Mouse (Mus musculus): ENCODE measurements around the gene Hoxd8. TPM values are rescaled to one million over a fixed set of nuclear protein-coding genes. Genes with fewer than 3 reads are reported as not detected.

Gene Hoxd8
- total RNA-seq, 2 experiments from 2014 or later, result 39.3 to 49.0 TPM

DNA sequence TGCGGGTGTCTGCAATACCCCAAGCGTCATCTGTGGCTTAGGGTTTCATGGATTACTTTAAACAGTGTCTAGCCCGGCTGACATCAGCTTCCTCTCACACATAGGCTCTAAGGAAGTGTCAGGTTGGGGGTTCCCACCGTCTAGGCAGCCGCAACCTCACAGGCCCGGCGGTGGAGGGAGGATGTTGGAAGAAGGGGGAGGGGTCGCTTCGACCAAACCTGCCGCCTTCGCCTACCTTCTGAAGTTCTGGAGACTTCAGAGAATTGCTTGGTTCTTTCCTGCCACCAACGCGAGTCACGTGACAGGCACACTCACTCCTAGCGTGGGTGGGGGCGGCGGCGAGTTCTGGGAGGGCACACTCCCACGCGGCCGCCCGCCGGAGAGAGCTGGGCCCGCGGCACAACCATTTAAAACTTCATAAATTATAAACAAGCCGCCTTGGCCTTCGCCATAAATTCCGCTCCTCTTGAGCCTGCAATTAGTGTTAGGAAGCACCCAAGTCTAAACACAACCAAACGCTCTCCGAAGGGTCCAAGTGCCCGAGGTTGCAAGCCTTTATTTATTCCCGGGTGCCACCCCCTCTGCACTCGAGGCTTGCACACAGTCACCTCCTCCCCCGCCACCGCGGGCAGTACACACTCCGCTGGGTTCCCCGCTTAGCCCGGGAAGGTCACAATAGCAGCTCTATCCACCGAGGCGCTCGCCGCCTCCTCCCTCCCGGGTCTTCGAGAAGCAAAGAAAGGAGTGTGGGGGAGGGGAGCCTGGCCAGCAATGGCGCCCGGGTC lies 45.1 kb downstream of the Hoxd8 start:
- intact Hi-C loops (cut with DNase I), result no loop called here

DNA sequence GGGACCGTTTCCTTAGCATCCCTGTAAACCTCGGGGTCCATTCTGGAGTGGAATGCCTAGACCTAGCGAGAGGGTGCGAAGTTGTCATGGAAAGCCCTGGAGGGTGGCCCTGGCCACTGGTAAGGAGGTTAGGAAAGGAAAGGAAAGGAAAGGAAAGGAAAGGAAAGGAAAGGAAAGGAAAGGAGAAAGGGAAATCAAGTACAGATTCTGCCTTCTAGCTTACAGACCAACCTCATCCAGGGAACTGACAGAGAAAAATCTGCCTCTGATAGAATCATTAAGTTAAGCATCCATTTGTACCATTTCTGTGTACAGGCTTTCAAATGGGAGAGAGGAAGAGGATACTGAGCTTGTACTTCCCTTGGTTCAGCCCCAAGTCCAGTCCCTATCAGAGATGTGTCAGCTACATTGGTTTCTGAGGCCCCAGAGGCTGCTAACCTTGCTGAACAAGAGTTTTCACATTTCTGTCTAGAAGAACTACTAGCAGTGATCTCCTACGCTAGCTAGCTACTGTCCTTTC lies 46.4 kb downstream of the Hoxd8 start:
- H3K27ac ChIP-seq, result no peak overlapping the region
- no peak for TF ChIP-seq CTCF (IDR thresholded peaks at IDR 0.05)
- H3K4me3 ChIP-seq, result no peak overlapping the region
- no peak for DNase-seq
- intact Hi-C loops (cut with DNase I), result no loop called here

More for the DNA sequence above, 45.1 kb downstream of the Hoxd8 start:
- TF ChIP-seq CTCF (IDR thresholded peaks at IDR 0.05), result no peak
- peak overlapping the region; percentile 65 for H3K4me3 ChIP-seq
- DNase-seq, result peak; percentile 58
- H3K27ac ChIP-seq, result no peak overlapping the region; the same call in 1 of the 2 replicates

DNA sequence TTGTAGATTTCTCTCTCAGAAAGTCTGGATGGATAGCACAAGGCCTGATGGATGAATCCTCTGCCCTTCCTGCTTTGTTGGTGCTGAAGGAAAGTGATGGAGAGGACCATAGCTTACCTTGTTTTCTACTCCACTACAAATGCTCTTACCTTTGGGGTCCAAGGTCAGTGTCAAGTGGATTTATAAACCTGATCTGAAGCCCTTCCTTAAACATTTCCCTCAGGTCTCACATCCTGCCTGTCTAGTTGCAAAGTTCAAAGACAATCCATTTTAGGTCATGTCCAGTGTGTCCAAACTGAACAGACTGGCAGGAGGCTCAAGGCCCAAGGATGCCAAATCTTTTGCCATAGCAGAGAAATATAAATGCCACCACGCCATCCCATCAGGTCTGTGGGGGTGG lies 47.4 kb downstream of the Hoxd8 start:
- no peak for DNase-seq
- intact Hi-C loops (cut with DNase I), result no loop called here
- H3K4me3 ChIP-seq, result no peak overlapping the region
- no peak for TF ChIP-seq CTCF (IDR thresholded peaks at IDR 0.05)
- no peak overlapping the region for H3K27ac ChIP-seq

GRCm38 (mm10) chr2:74752431-74753174 lies 48.2 kb downstream of the Hoxd8 start:
- intact Hi-C loops (cut with DNase I), result no loop called here
- DNase-seq, result no peak
- Histone ChIP-seq H3K27ac (no peak overlapping the region), H3K4me3 (peak overlapping the region; percentile 61)
- no peak for TF ChIP-seq CTCF (IDR thresholded peaks at IDR 0.05)

DNA sequence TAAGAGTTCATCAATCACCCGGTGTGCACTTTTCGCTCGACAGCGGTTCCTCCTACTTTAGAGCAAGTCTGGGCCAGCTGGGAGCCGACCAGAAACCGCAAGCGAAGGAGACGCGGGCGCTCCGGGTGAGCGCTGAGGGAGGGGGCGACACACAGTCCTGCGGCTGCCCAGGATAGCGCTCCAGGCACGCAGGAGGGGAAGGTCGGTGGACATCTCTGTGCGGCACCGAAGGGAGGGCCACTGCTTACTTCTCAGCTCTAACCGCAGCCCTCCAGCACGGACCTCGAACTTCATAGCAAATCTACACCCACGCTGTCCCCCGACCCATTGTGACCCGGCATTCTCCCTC lies 48.7 kb downstream of the Hoxd8 start:
- intact Hi-C loops (cut with DNase I), result no loop called here
- TF ChIP-seq CTCF (IDR thresholded peaks at IDR 0.05), result no peak
- no peak for DNase-seq
- Histone ChIP-seq H3K4me3 (peak overlapping the region; percentile 61), H3K27ac (no peak overlapping the region)

DNA sequence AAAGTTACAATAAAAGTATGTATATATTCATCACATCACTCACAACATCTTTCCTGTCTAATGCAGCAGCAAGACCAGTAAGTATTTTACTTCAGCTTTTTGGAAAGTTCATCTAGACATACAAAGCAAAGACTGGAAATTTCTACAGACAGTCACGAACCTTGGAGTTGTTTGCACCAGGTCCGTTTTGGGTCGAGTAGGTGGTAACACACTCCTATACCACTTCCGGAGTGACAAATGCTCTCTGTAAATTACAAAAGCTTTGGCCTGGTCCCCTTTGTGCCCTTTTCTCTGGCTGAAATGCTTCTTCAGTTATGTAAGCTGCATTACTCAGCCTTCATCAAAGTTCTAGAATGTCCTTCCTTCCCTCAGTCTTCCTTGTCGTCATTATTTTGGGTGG lies 49.3 kb downstream of the Hoxd8 start:
- TF ChIP-seq CTCF (IDR thresholded peaks at IDR 0.05), result no peak
- Histone ChIP-seq H3K27ac (no peak overlapping the region), H3K4me3 (no peak overlapping the region)
- no peak for DNase-seq
- intact Hi-C loops (cut with DNase I), result no loop called here

Small RNAs within 50 kb of the gene (microRNA-seq; reads per million reads assigned to microRNA genes)
- gene Gm44463 (not detected), gene Mir10b (33,583 reads per million, percentile 96 among the genes with 10 or more reads in this experiment)

Other genes starting within 250 kb of the Hoxd8 start
- gene Lnpk, start 125.2 kb upstream of the Hoxd8 start, total RNA-seq (2021), result 10 to 100 TPM; 47.4 to 56.8 TPM
- gene Evx2, start 45.1 kb upstream of the Hoxd8 start, total RNA-seq (2021), result not detected
- not detected for gene Hoxd13, start 36.3 kb upstream of the Hoxd8 start, total RNA-seq (2021)
- not detected for gene Hoxd12, start 29.6 kb upstream of the Hoxd8 start, total RNA-seq (2021)
- not detected for gene Hoxd11, start 25.1 kb upstream of the Hoxd8 start, total RNA-seq (2021)
- 1 to 10 TPM; 4.0 to 4.8 TPM for gene Hoxd10, start 12.7 kb upstream of the Hoxd8 start, total RNA-seq (2021)
- 10 to 100 TPM; 15.8 to 19.1 TPM for gene Hoxd9, start 6.9 kb upstream of the Hoxd8 start, total RNA-seq (2021)
- not detected for gene Hoxd3, start 7.3 kb downstream of the Hoxd8 start, total RNA-seq (2021)
- 1 to 10 TPM; 1.4 to 2.0 TPM for gene Hoxd4, start 7.3 kb downstream of the Hoxd8 start, total RNA-seq (2021)
- under 1 TPM; 0.08 to 0.36 TPM for gene Gm28230, start 22.1 kb downstream of the Hoxd8 start, total RNA-seq (2021)
- gene Hoxd1, start 58.4 kb downstream of the Hoxd8 start, total RNA-seq (2021), result not detected
- 10 to 100 TPM; 24.4 to 46.4 TPM for gene Mtx2, start 121.2 kb downstream of the Hoxd8 start, total RNA-seq (2021)

Measured in gastrocnemius, adult 2 months (tissue).